Mouse (Mus musculus) kidney, embryonic 16.5 days (tissue): ENCODE results near the gene Hmcn1. TPM values are rescaled to one million over a fixed set of nuclear protein-coding genes. Genes with fewer than 3 reads are reported as not detected.

Source experiments
- ATAC-seq: fragments of 200-750 bp; cut with Nextera tagmentation; 2 replicates; pipeline ENCODE4 v1.8.0; 2017; ENCODE audit warnings: moderate TSS enrichment; ENCODE audit not compliant: low FRiP score, low TSS enrichment
- H3K27ac ChIP-seq: fragments of 300-500 bp; sonication (generic); 2 replicates; pipeline ENCODE4 v1.5.1; 2014; ENCODE audit warnings: low read length
- H3K27me3 ChIP-seq: fragments of 300-500 bp; sonication (generic); 2 replicates; pipeline ENCODE4 v1.6.1; 2014; ENCODE audit warnings: low read length, control low read depth, mixed read lengths; ENCODE audit not compliant: insufficient read depth
- H3K36me3 ChIP-seq: fragments of 300-500 bp; sonication (generic); 2 replicates; pipeline ENCODE4 v1.6.1; 2014; ENCODE audit warnings: low read length, control low read depth, mixed read lengths; ENCODE audit not compliant: insufficient read depth
- H3K4me1 ChIP-seq: fragments of 300-500 bp; sonication (generic); 2 replicates; pipeline ENCODE4 v1.6.1; 2014; ENCODE audit warnings: low read length, control low read depth, mixed read lengths; ENCODE audit not compliant: insufficient read depth
- H3K4me2 ChIP-seq: fragments of 300-500 bp; sonication (generic); replicated peaks from 2 replicates; pipeline ENCODE4 v1.6.1; 2014; ENCODE audit warnings: low read depth, low read length
- H3K4me3 ChIP-seq: fragments of 300-500 bp; sonication (generic); 2 replicates; pipeline ENCODE4 v1.5.1; 2014; ENCODE audit warnings: mild to moderate bottlenecking, low read length
- H3K9ac ChIP-seq: fragments of 300-500 bp; sonication (generic); replicated peaks from 2 replicates; pipeline ENCODE4 v1.6.1; 2014; ENCODE audit warnings: low read length
- H3K9me3 ChIP-seq: fragments of 300-500 bp; sonication (generic); 2 replicates; pipeline ENCODE4 v1.6.1; 2016; ENCODE audit warnings: low read length, control low read depth
- WGBS: fragments of 180-500 bp; shearing (Covaris S2); extraction: QIAGEN DNeasy Blood & Tissue Kit; methylation state at CpG from one replicate; pipeline ENCODE4 v1.1.7; 2014; 5-methylcytosine and 5-hydroxymethylcytosine counted together
- polyA plus RNA-seq: library from polyadenylated mRNA; unstranded; fragments of >200 nt; fragmentation: Nextera tagmentation; extraction: Ambion mirVana; gene quantifications from 2 replicates; pipeline ENCODE4 v1.2.1, GENCODE M21; 2015

Hmcn1 gene
- polyA plus RNA-seq, 1 experiment from 2014 or later: 21.9 TPM

GRCm38 (mm10) chr1:150951004-150951403 lies 42.2 kb downstream of the Hmcn1 start:
- ATAC-seq: peak; percentile 1; the same call in 1 of the 2 replicates
- 55% methylated on average over 5 of the region's 5 CpGs for WGBS

GRCm38 (mm10) chr1:150950046-150950445 lies 43.2 kb downstream of the Hmcn1 start:
- Histone ChIP-seq H3K4me2 (no peak overlapping the region), H3K27me3 (no peaks in the 10 kb centered on the region), H3K4me3 (no peak overlapping the region), H3K36me3 (no peaks in the 10 kb centered on the region), H3K9ac (no peak overlapping the region), H3K4me1 (peaks cover 39% of the 10 kb centered on the region), H3K27ac (no peak overlapping the region; the same call in 1 of the 2 replicates), H3K9me3 (0 out of 2 replicates have a peak, but pooled peaks cover 4% of the 10 kb centered on the region)
- 10% methylated on average over 3 of the region's 3 CpGs for WGBS
- peak; percentile 92 for ATAC-seq

More at GRCm38 (mm10) chr1:150951004-150951403, 42.2 kb downstream of the Hmcn1 start:
- peaks cover 34% of the 10 kb centered on the region for H3K4me1 ChIP-seq
- no peak overlapping the region for H3K4me2 ChIP-seq
- H3K9me3 ChIP-seq: 0 out of 2 replicates have a peak, but pooled peaks cover 4% of the 10 kb centered on the region
- H3K27ac ChIP-seq: no peak overlapping the region
- no peaks in the 10 kb centered on the region for H3K27me3 ChIP-seq
- H3K4me3 ChIP-seq: no peak overlapping the region
- H3K9ac ChIP-seq: no peak overlapping the region
- H3K36me3 ChIP-seq: no peaks in the 10 kb centered on the region

GRCm38 (mm10) chr1:150948911-150949310 lies 44.3 kb downstream of the Hmcn1 start:
- H3K9ac ChIP-seq: no peak overlapping the region
- no peak overlapping the region for H3K4me2 ChIP-seq
- H3K9me3 ChIP-seq: 0 out of 2 replicates have a peak, but pooled peaks cover 4% of the 10 kb centered on the region
- H3K4me3 ChIP-seq: no peak overlapping the region
- no peak for ATAC-seq
- WGBS: 61% methylated on average over 2 of the region's 2 CpGs
- H3K27ac ChIP-seq: no peak overlapping the region
- peaks cover 50% of the 10 kb centered on the region for H3K4me1 ChIP-seq
- no peaks in the 10 kb centered on the region for H3K36me3 ChIP-seq
- no peaks in the 10 kb centered on the region for H3K27me3 ChIP-seq

- Histone ChIP-seq H3K4me2 (no peak overlapping the region), H3K9ac (no peak overlapping the region), H3K27me3 (no peaks in the 10 kb centered on the region), H3K27ac (no peak overlapping the region), H3K9me3 (0 out of 2 replicates have a peak, but pooled peaks cover 3% of the 10 kb centered on the region), H3K36me3 (no peaks in the 10 kb centered on the region), H3K4me3 (no peak overlapping the region), H3K4me1 (peaks cover 20% of the 10 kb centered on the region)
- ATAC-seq: no peak
- whole genome bisulfite sequencing: 23% methylated on average over 2 of the region's 2 CpGs
These were observed 49.6 kb downstream of the Hmcn1 start for GRCm38 (mm10) chr1:150943601-150944000.

- Histone ChIP-seq H3K27me3 (no peaks in the 10 kb centered on the region), H3K4me1 (peaks cover 19% of the 10 kb centered on the region), H3K27ac (no peak overlapping the region), H3K36me3 (no peaks in the 10 kb centered on the region), H3K9ac (no peak overlapping the region), H3K9me3 (no peaks in the 10 kb centered on the region), H3K4me3 (no peak overlapping the region), H3K4me2 (no peak overlapping the region)
- 92% methylated on average over 2 of the region's 2 CpGs for WGBS
- no peak for ATAC-seq
These were observed 51.1 kb downstream of the Hmcn1 start for GRCm38 (mm10) chr1:150942143-150942542.

GRCm38 (mm10) chr1:150936821-150937220 lies 56.4 kb downstream of the Hmcn1 start:
- no peaks in the 10 kb centered on the region for H3K4me1 ChIP-seq
- no peak for ATAC-seq

GRCm38 (mm10) chr1:150933616-150934015 lies 59.6 kb downstream of the Hmcn1 start:
- H3K36me3 ChIP-seq: no peaks in the 10 kb centered on the region
- no peak overlapping the region for H3K4me2 ChIP-seq
- no peaks in the 10 kb centered on the region for H3K4me1 ChIP-seq
- 51% methylated on average over 9 of the region's 9 CpGs for WGBS
- ATAC-seq: no peak
- no peak overlapping the region for H3K9ac ChIP-seq
- H3K27me3 ChIP-seq: no peaks in the 10 kb centered on the region
- no peak overlapping the region for H3K4me3 ChIP-seq
- no peak overlapping the region for H3K27ac ChIP-seq
- H3K9me3 ChIP-seq: no peaks in the 10 kb centered on the region

More at GRCm38 (mm10) chr1:150936821-150937220, 56.4 kb downstream of the Hmcn1 start:
- no peaks in the 10 kb centered on the region for H3K27me3 ChIP-seq
- no peak overlapping the region for H3K27ac ChIP-seq
- H3K9me3 ChIP-seq: no peaks in the 10 kb centered on the region
- H3K36me3 ChIP-seq: no peaks in the 10 kb centered on the region
- no peak overlapping the region for H3K4me3 ChIP-seq
- WGBS: 58% methylated on average over 4 of the region's 4 CpGs
- H3K4me2 ChIP-seq: no peak overlapping the region
- H3K9ac ChIP-seq: no peak overlapping the region

- Histone ChIP-seq H3K27ac (no peak overlapping the region), H3K36me3 (no peaks in the 10 kb centered on the region), H3K27me3 (no peaks in the 10 kb centered on the region), H3K4me2 (no peak overlapping the region), H3K4me3 (no peak overlapping the region), H3K9me3 (no peaks in the 10 kb centered on the region), H3K4me1 (no peaks in the 10 kb centered on the region), H3K9ac (no peak overlapping the region)
- 81% methylated on average over 9 of the region's 9 CpGs for WGBS
- ATAC-seq: no peak
These were observed 72.4 kb downstream of the Hmcn1 start for GRCm38 (mm10) chr1:150920860-150921259.

GRCm38 (mm10) chr1:150920276-150920675 lies 73.0 kb downstream of the Hmcn1 start:
- H3K4me3 ChIP-seq: no peak overlapping the region
- no peaks in the 10 kb centered on the region for H3K36me3 ChIP-seq
- H3K9ac ChIP-seq: no peak overlapping the region
- no peak overlapping the region for H3K27ac ChIP-seq
- 51% methylated on average over 6 of the region's 6 CpGs for WGBS
- H3K27me3 ChIP-seq: no peaks in the 10 kb centered on the region
- peaks cover under 1% of the 10 kb centered on the region for H3K4me1 ChIP-seq
- ATAC-seq: peak; percentile 63; the same call in 1 of the 2 replicates
- no peak overlapping the region for H3K4me2 ChIP-seq
- H3K9me3 ChIP-seq: no peaks in the 10 kb centered on the region

GRCm38 (mm10) chr1:150914936-150915335 lies 78.3 kb downstream of the Hmcn1 start:
- ATAC-seq: no peak
- no peaks in the 10 kb centered on the region for H3K27me3 ChIP-seq
- no peak overlapping the region for H3K27ac ChIP-seq
- H3K4me3 ChIP-seq: no peak overlapping the region
- no peaks in the 10 kb centered on the region for H3K36me3 ChIP-seq
- H3K9me3 ChIP-seq: no peaks in the 10 kb centered on the region
- WGBS: 64% methylated on average over 2 of the region's 2 CpGs
- H3K4me2 ChIP-seq: no peak overlapping the region
- H3K9ac ChIP-seq: no peak overlapping the region
- H3K4me1 ChIP-seq: peaks cover 8% of the 10 kb centered on the region
